Mouse (Mus musculus): Measurements from ENCODE around the gene F10. TPM values are rescaled to one million over a fixed set of nuclear protein-coding genes. Genes with fewer than 3 reads are reported as not detected.
"Not testable (repeated sequence)": the region's sequence is repeated elsewhere in the genome, so short reads cannot be mapped to it uniquely, and the experiment has no call there.

Gene F10
- total RNA-seq, 2 experiments from 2014 or later: 1.1 to 1.6 TPM

DNA sequence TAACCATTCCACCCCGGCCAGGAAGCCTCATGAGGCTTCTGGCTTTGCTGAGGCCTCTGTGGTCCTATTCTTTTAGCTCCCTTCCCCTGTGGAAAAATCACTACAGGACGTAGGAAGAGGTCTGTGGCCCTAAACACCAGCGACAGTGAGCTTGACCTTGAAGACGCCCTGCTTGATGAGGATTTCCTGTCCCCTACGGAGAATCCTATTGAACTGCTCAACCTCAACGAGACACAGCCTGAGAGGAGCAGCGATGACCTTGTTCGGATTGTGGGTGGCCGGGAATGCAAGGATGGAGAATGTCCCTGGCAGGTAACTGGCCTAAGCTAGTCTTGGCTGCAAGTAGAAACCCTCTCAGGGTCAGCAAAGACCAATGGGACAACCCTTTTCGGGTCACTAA is 13.4 kb downstream of the F10 start:
- no peak for ATAC-seq (replicated peaks; ENCODE audit: low FRiP score, low TSS enrichment, poor library complexity, severe bottlenecking)

DNA sequence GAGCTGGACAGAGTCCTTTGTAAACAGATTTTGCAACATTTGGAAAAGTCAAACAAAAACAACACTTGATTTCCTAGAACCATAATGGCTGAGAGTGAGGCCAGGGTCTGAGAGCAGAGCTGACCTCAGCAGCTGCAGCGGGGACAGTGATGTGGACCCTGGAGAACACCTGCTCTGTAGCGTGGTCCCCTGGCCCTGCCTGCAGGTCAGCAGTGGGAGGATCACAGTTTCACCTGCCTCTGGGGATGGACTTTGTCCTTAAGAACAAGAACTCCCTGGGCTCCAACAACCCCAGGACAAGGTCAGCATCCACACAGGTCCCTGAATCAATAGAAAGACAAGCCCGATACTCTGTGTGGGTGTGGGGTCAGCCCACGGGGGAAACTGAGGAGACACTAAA is 20.2 kb downstream of the F10 start:
- ATAC-seq (replicated peaks; ENCODE audit: low FRiP score, low TSS enrichment, poor library complexity, severe bottlenecking): no peak

DNA sequence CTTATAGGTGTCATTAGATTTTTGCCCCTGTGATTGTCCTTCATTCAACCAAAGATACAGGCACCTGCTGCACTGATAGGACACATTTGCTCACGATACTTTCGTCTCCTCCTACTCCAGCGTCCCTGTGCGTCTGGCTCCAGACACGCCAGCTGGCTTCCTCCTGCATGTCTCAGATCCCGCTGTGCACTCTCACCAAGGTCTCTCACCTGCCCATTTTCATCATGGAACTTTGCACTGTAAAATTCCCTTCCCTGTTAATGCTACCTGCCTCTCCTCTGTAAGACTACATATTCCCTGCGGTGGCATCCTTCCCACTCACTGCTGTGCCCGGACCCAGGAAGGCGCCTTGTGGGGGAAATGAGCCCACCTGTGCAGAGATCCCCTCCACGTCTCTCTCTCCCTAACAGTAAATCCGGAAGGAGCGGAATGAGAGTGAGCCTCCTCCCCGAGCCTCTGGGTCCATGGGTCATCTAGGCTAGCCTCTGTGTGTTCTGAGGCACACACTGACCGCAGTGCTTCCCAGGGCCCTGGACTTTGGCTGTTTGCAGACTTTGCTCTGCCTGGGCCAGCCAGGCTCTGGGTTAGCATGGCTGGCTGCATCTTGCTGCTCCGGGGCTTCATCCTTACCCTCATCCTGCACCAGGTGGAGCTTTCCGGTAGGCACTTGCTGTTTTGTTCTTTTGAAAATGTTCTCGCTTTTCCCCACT is 23.5 kb downstream of the F10 start, which contains the start of gene Proz:
Proz (plus strand) TSS at position 474 of the 710 bp plus-strand sequence.
- no peak for ATAC-seq (replicated peaks; ENCODE audit: low FRiP score, low TSS enrichment, poor library complexity, severe bottlenecking)

DNA sequence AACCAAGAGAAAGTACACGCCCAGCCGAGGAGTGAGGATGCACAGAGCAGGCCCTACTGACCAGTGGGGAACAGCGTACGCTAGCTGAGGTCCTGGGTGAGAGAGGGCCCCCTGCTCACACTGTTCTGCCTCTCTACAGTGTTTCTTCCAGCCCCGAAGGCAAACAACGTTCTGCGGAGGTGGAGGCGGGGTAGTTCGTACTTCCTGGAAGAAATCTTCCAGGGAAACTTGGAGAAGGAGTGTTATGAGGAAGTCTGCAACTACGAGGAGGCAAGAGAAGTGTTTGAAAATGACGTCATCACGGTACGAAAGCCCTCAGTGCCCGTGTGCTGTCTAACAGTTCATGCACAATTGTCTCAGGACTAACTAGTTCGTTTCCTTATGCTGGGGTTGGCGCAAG is 26.0 kb downstream of the F10 start:
- ATAC-seq (replicated peaks; ENCODE audit: low FRiP score, low TSS enrichment, poor library complexity, severe bottlenecking): no peak

DNA sequence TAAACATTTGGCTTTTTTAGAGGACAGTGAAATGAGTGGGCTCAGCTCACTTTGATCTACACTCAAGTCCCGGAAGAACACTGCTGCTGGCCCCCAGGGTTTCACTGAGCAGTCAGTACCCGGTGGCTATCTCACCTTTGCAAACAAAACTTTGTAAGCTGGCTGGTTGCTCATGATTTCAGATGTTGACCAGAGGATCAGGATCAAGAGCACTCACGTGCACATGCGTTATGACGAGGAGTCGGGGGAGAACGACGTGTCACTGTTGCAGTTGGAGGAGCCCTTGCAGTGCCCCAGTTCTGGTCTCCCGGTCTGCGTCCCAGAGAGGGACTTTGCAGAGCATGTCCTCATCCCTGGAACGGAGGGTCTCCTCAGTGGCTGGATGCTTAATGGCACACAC is 36.1 kb downstream of the F10 start:
- ATAC-seq (replicated peaks; ENCODE audit: low FRiP score, low TSS enrichment, poor library complexity, severe bottlenecking): no peak

DNA sequence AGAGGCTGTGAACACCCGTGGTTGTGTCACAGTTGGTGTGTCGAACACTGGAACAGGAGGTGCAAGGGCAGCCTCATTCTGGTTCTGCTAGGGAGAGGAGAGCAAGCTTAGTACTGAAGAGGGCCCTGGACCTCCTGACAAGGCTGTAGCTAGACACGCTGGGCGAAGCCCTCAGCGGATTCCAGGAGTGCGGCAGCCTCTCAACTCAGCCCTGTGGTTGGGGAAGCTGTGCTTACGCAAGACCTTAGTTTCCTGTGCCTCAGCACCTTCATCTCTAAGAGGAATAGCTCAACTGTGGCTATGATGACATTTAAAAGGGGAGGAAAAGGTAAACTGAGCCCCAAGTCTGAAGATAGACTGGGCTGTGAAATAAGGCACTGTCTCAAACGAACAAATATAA is 37.9 kb downstream of the F10 start:
- ATAC-seq (replicated peaks; ENCODE audit: low FRiP score, low TSS enrichment, poor library complexity, severe bottlenecking): no peak

DNA sequence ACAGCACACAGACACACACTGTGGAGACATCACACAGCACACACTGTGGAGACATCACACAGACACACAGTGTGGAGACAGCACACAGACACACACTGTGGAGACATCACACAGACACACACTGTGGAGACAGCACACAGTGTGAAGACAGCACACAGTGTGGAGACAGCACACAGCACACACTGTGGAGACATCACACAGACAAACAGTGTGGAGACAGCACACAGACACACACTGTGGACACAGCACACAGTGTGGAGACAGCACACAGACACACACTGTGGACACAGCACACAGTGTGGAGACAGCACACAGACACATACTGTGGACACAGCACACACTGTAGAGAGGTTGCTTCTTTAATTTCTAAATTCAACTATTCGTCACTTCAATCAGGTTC is 38.5 kb downstream of the F10 start:
- ATAC-seq (replicated peaks; ENCODE audit: low FRiP score, low TSS enrichment, poor library complexity, severe bottlenecking): not testable (repeated sequence)

DNA sequence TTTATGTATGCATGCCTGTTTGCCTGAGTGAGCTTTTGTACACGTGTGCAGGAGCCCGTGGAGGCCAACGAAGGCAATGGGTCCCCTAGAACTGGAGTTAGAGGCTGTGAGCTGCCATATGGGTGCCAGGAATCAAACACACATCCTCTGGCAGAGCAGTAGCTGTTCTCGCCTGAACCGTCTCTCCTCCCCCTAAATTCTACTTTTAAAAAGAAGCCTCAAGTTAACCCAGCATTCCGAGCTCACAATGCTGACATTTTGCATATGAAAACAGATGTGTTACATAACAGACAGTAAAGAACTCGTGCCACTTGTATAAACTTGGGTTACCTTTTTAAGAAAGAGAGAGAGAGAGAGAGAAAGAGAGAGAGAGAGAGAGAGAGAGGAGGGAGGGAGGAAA is 40.4 kb downstream of the F10 start:
- no peak for ATAC-seq (replicated peaks; ENCODE audit: low FRiP score, low TSS enrichment, poor library complexity, severe bottlenecking)

DNA sequence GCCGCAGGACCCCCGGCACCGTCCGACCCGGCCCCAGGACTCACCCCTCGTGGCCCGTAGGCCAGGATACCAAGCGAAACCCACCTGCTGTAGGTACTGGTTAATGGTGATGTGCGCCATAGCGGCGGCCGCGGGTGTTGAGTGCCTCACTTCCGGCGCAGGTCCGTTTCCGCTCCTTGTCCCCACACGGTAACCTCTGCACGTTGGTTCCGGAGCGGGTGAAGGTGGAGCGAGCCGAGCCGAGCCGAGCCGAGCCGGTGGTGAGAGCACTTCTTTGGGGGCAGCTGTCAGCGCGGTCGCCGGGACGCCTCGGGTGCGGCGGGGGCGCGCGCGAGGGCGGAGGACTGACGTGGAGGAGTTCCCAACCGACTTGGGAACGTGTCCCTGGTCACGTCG is 67.6 kb downstream of the F10 start:
- ATAC-seq (replicated peaks; ENCODE audit: low FRiP score, low TSS enrichment, poor library complexity, severe bottlenecking): peak; percentile 44

DNA sequence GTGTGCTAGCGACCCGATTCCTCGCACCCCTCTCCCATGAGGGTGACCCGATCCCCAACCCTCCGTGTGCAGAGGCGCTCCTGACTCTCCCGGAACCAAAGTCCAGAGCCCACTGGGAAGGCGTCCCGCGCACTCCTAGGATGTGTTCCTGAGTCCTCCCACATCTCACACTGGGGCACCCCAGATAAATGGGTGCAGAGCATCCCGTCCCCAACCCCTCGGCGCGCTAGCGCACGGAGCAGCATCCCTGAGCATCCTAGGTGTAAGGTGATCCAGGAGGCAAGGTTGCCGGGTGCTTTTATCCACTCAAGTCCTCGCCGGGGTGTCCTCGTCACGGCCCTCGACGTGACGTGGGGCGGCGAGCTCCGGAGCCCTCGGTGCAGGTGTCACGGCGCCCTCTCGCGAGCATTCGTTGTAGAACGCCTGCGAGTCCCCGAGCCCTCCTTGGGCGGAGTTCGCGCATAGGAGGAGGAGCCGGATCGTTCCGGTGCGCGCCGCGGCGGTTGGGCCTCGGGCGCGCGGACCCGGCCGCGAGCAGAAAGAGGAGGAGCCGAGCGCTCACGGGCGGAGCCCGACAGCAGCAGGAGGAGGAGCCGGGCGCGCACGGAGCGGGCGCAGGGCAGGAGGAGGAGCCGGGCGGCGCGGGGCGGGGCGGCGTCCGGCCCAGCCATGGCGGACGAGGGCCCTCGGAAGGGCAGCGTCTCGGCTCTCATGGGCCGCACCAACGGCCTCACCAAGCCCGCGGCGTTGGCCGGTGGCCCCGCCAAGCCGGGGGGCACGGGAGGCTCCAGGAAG is 68.2 kb downstream of the F10 start, which contains the start of the genes Pcid2 and Cul4a:
Pcid2 (minus strand) TSS at position 373 of the 795 bp plus-strand sequence.
Cul4a (plus strand) TSS at position 535 of the 795 bp plus-strand sequence.
- ATAC-seq (replicated peaks; ENCODE audit: low FRiP score, low TSS enrichment, poor library complexity, severe bottlenecking): peak; percentile 72

DNA sequence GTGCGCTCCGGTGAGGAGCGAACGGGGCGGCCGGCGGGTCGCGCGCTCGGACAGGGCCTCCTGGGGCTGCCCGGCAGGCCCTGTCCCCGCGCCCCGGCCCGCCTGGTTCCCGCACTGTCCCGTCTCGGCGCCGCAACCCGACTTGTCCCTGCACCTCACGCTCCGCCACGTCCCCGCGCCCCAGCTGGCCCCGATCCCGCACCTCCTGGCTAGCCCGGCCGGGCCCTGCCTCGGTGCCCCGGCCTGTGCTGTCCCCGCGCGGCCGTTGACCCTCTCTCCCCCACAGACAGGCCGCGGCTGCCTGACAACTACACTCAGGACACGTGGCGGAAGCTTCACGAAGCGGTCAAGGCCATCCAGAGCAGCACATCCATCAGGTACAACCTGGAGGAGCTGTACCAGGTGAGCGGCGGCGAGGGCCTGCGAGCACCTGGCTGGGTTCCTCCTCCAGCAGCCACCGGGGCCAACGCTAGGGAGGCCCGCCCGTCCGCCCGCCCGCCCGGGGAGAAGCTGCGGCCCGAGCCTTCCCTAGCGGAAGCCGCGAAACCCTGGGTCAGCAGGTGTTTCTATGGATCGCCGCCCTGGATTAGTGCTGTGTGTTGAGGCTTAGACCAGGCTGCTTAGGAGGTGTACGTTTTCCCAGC is 68.9 kb downstream of the F10 start:
- ATAC-seq (replicated peaks; ENCODE audit: low FRiP score, low TSS enrichment, poor library complexity, severe bottlenecking): no peak

Other genes starting within 250 kb of the F10 start
- gene Mcf2l, start 163.5 kb upstream of the F10 start, total RNA-seq (2014; fragmentation: Nextera tagmentation): 0.37 and 1.5 TPM in 2 replicates
- 0.23 and 1.3 TPM in 2 replicates for gene Mcf2l, start 163.5 kb upstream of the F10 start, total RNA-seq (2017)
- not detected in 2 replicates for gene F7, start 11.3 kb upstream of the F10 start, total RNA-seq (2014; fragmentation: Nextera tagmentation)
- not detected in 2 replicates for gene F7, start 11.3 kb upstream of the F10 start, total RNA-seq (2017)
- not detected in 2 replicates for gene Proz, start 23.6 kb downstream of the F10 start, total RNA-seq (2014; fragmentation: Nextera tagmentation)
- gene Proz, start 23.6 kb downstream of the F10 start, total RNA-seq (2017): not detected in 2 replicates
- 21.4 and 27.9 TPM in 2 replicates for gene Pcid2, start 68.2 kb downstream of the F10 start, total RNA-seq (2014; fragmentation: Nextera tagmentation)
- gene Pcid2, start 68.2 kb downstream of the F10 start, total RNA-seq (2017): 10.1 and 26.9 TPM in 2 replicates
- 147 and 173 TPM in 2 replicates for gene Cul4a, start 68.3 kb downstream of the F10 start, total RNA-seq (2014; fragmentation: Nextera tagmentation)
- 156 and 175 TPM in 2 replicates for gene Cul4a, start 68.3 kb downstream of the F10 start, total RNA-seq (2017)
- 102 and 143 TPM in 2 replicates for gene Lamp1, start 121.9 kb downstream of the F10 start, total RNA-seq (2014; fragmentation: Nextera tagmentation)
- gene Lamp1, start 121.9 kb downstream of the F10 start, total RNA-seq (2017): 157 and 169 TPM in 2 replicates
- 1.7 and 3.4 TPM in 2 replicates for gene Grtp1, start 163.3 kb downstream of the F10 start, total RNA-seq (2014; fragmentation: Nextera tagmentation)
- gene Grtp1, start 163.3 kb downstream of the F10 start, total RNA-seq (2017): 1.1 TPM in 1 of 2 replicates, not detected in the other
- gene Adprhl1, start 216.9 kb downstream of the F10 start, total RNA-seq (2014; fragmentation: Nextera tagmentation): not detected in 2 replicates
- gene Adprhl1, start 216.9 kb downstream of the F10 start, total RNA-seq (2017): not detected in 2 replicates

Measured in megakaryocyte-erythroid progenitor cell, adult 5-6 weeks (primary cell).